Mouse (Mus musculus) neural tube, embryonic 13.5 days (tissue): ENCODE measurements around the gene Slc25a40. TPM values are rescaled to one million over a fixed set of nuclear protein-coding genes. Genes with fewer than 3 reads are reported as not detected.

Source experiments
- ATAC-seq: fragments of 200-750 bp; cut with Nextera tagmentation; 2 replicates; pipeline ENCODE4 v1.8.0; 2017; ENCODE audit warnings: low read depth, mild to moderate bottlenecking, moderate TSS enrichment, moderate library complexity
- H3K27ac ChIP-seq: fragments of 300-500 bp; sonication (generic); replicated peaks from 2 replicates; pipeline ENCODE4 v1.5.1; 2015; ENCODE audit warnings: moderate library complexity, mild to moderate bottlenecking, inconsistent platforms
- H3K27me3 ChIP-seq: fragments of 300-500 bp; sonication (generic); 2 replicates; pipeline ENCODE4 v1.6.1; 2015; ENCODE audit warnings: mild to moderate bottlenecking, inconsistent platforms
- H3K36me3 ChIP-seq: fragments of 300-500 bp; sonication (generic); 2 replicates; pipeline ENCODE4 v1.6.1; 2015; ENCODE audit warnings: mild to moderate bottlenecking, inconsistent platforms
- H3K4me1 ChIP-seq: fragments of 300-500 bp; sonication (generic); replicated peaks from 2 replicates; pipeline ENCODE4 v1.6.1; 2015; ENCODE audit warnings: inconsistent platforms
- H3K4me2 ChIP-seq: fragments of 300-500 bp; sonication (generic); 2 replicates; pipeline ENCODE4 v1.6.1; 2015; ENCODE audit warnings: inconsistent platforms, mild to moderate bottlenecking, moderate library complexity
- H3K4me3 ChIP-seq: fragments of 300-500 bp; sonication (generic); 2 replicates; pipeline ENCODE4 v1.5.1; 2015; ENCODE audit warnings: mild to moderate bottlenecking, inconsistent platforms
- H3K9ac ChIP-seq: fragments of 300-500 bp; sonication (generic); 2 replicates; pipeline ENCODE4 v1.6.1; 2015; ENCODE audit warnings: moderate library complexity, mild to moderate bottlenecking, inconsistent platforms
- H3K9me3 ChIP-seq: fragments of 300-500 bp; sonication (generic); 2 replicates; pipeline ENCODE4 v1.6.1; 2016; ENCODE audit warnings: inconsistent platforms
- WGBS: fragments of 180-500 bp; shearing (Covaris S2); methylation state at CpG from one replicate; pipeline ENCODE4 v1.1.7; 2015; 5-methylcytosine and 5-hydroxymethylcytosine counted together
- polyA plus RNA-seq: library from polyadenylated mRNA; unstranded; fragments of >200 nt; fragmentation: Nextera tagmentation; extraction: Ambion mirVana; gene quantifications from 2 replicates; pipeline ENCODE4 v1.2.1, GENCODE M21; 2015

Slc25a40 gene
- polyA plus RNA-seq, 1 experiment from 2014 or later = 7.6 TPM

- no peak overlapping the region for H3K27ac ChIP-seq
- no peaks in the 10 kb centered on the region for H3K27me3 ChIP-seq
- H3K36me3 ChIP-seq = peaks cover 7% of the 10 kb centered on the region; the same call in 1 of the 2 replicates
- H3K4me2 ChIP-seq = peak overlapping the region; percentile 87
- 13% methylated on average over 7 of the region's 7 CpGs for whole genome bisulfite sequencing
- peaks cover 23% of the 10 kb centered on the region for H3K4me1 ChIP-seq
- H3K9ac ChIP-seq = peak overlapping the region; percentile 80
- no peak for ATAC-seq
- H3K4me3 ChIP-seq = peak overlapping the region; percentile 86
- H3K9me3 ChIP-seq = no peaks in the 10 kb centered on the region
These were observed 1.5 kb downstream of the Slc25a40 start for GRCm38 (mm10) chr5:8424116-8424515.

GRCm38 (mm10) chr5:8425899-8426298 is 3.2 kb downstream of the Slc25a40 start:
- peaks cover 21% of the 10 kb centered on the region for H3K4me1 ChIP-seq
- H3K9me3 ChIP-seq = no peaks in the 10 kb centered on the region
- no peak overlapping the region for H3K27ac ChIP-seq
- WGBS = 82% methylated on average over 5 of the region's 5 CpGs
- no peak overlapping the region for H3K4me3 ChIP-seq
- peaks cover 4% of the 10 kb centered on the region; the same call in 1 of the 2 replicates for H3K36me3 ChIP-seq
- H3K4me2 ChIP-seq = no peak overlapping the region
- no peaks in the 10 kb centered on the region for H3K27me3 ChIP-seq
- no peak overlapping the region for H3K9ac ChIP-seq
- no peak for ATAC-seq

DNA sequence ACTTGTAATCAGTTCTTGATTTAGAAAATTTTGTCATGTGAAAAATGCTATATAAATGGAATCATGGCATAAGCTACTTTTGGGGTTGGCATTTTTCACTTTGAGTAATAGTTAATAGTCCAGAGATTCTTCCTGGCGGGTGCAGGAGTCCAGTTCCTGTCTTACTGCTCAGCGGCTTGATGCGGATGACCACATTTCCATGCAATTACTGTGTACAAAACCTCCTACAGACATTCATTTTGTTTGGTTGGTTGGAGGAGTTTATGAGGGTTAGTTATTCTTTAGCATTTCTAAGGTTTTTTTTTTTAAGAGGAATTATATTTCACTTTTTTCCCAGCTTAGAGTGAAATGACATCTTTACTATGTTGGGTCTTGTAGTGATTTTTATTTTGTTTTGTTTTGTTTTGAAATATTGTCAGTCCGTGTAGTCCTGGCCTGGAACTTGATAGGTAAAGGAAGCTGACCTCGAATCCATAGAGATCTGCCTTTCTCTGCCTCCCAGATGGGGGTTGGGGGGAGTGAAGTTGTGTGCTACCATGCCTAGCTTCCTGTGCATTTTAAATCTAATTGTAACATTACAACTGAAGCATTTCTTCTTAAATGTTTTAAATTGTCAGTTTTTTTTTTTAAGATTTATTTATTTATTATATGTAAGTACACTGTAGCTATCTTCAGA is 15.0 kb downstream of the Slc25a40 start:
- ATAC-seq = no peak
- WGBS = 95% methylated on average over 5 of the region's 5 CpGs
- no peak overlapping the region for H3K4me2 ChIP-seq
- H3K9ac ChIP-seq = no peak overlapping the region
- no peak overlapping the region for H3K27ac ChIP-seq
- no peak overlapping the region for H3K4me3 ChIP-seq
- 0 out of 2 replicates have a peak, but pooled peaks cover 7% of the 10 kb centered on the region for H3K36me3 ChIP-seq
- no peaks in the 10 kb centered on the region for H3K9me3 ChIP-seq
- H3K4me1 ChIP-seq = no peaks in the 10 kb centered on the region
- no peaks in the 10 kb centered on the region for H3K27me3 ChIP-seq

GRCm38 (mm10) chr5:8439095-8439494 is 16.4 kb downstream of the Slc25a40 start:
- Histone ChIP-seq H3K27me3 (no peaks in the 10 kb centered on the region), H3K4me3 (no peak overlapping the region), H3K4me2 (no peak overlapping the region), H3K36me3 (0 out of 2 replicates have a peak, but pooled peaks cover 4% of the 10 kb centered on the region), H3K27ac (no peak overlapping the region), H3K9ac (no peak overlapping the region), H3K4me1 (no peaks in the 10 kb centered on the region), H3K9me3 (no peaks in the 10 kb centered on the region)
- ATAC-seq = no peak
- 76% methylated on average over 2 of the region's 2 CpGs for WGBS

DNA sequence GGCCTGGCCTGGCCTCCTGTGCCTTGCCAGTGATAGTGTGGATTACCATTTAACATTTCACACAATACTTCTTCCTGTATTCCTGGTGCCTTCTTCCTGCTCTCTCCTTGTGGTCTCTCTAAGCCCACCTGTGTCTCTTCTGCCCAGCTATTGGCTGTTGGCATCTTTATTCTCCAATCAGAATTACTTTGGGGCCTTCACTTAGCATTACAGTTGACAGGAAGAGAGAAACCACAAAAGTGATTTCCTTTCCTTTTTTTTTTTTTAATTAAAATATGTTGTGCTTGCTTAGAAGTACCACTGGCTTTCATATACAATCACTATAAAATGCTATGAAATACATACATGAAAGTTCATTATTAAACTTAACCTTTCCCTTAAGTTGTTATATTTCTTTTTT is 32.9 kb downstream of the Slc25a40 start:
- Histone ChIP-seq H3K4me1 (no peaks in the 10 kb centered on the region), H3K4me3 (no peak overlapping the region)

GRCm38 (mm10) chr5:8456561-8456960 is 33.9 kb downstream of the Slc25a40 start:
- H3K4me1 ChIP-seq = no peaks in the 10 kb centered on the region
- H3K36me3 ChIP-seq = peaks cover 17% of the 10 kb centered on the region
- no peak for ATAC-seq
- H3K9me3 ChIP-seq = no peaks in the 10 kb centered on the region
- no peak overlapping the region for H3K9ac ChIP-seq
- no peak overlapping the region for H3K4me3 ChIP-seq
- H3K27ac ChIP-seq = no peak overlapping the region
- no peak overlapping the region for H3K4me2 ChIP-seq
- H3K27me3 ChIP-seq = no peaks in the 10 kb centered on the region
- WGBS = 95% methylated on average over 5 of the region's 5 CpGs

More for the DNA sequence above, 32.9 kb downstream of the Slc25a40 start:
- H3K36me3 ChIP-seq = peaks cover 17% of the 10 kb centered on the region
- no peak overlapping the region for H3K27ac ChIP-seq
- H3K9ac ChIP-seq = no peak overlapping the region
- no peaks in the 10 kb centered on the region for H3K9me3 ChIP-seq
- H3K4me2 ChIP-seq = no peak overlapping the region
- ATAC-seq = no peak
- no peaks in the 10 kb centered on the region for H3K27me3 ChIP-seq

DNA sequence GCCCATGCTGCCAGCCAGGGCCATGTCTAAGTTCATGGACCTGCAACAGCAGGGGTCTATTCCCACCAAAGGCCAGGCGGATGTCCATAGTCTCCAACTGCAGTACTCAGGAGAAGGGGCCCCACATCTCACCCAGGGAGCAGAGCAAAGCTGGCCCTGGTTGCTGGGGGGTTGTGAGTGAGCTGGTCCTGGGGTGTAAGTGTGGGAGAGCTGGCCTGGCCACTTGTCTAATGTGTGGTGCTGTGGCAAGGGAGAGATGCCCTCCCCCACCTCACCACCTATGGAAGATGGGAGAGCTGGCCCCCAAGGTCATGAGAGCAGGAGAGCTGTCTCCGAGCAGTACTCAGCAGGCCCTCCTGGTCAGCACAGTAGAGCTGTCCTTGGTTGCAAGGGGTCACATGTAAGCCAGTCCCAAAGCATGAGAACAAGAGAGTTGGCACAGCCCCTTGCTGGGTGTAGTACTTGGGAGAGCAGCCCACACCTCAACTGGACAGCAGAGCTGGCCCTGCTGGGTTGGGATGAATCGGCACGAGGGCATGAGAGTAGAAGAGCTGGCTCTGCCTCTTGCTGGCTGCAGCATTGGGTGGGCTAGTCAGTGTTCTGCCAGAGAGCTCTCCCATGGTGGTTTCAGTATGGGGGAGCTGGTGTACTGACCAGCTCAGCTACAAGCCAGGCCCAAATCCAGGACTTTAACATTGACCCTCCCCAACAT is 65.5 kb downstream of the Slc25a40 start:
- Histone ChIP-seq H3K9me3 (no peaks in the 10 kb centered on the region), H3K4me1 (0 out of 2 replicates have a peak, but pooled peaks cover 5% of the 10 kb centered on the region), H3K27me3 (no peaks in the 10 kb centered on the region), H3K36me3 (0 out of 2 replicates have a peak, but pooled peaks cover 3% of the 10 kb centered on the region), H3K27ac (0 out of 2 replicates have a peak overlapping the region, but pooled peaks have one; percentile 18), H3K9ac (no peak overlapping the region), H3K4me2 (no peak overlapping the region), H3K4me3 (no peak overlapping the region)
- ATAC-seq = peak; percentile 46
- 44% methylated on average over 4 of the region's 4 CpGs for WGBS

DNA sequence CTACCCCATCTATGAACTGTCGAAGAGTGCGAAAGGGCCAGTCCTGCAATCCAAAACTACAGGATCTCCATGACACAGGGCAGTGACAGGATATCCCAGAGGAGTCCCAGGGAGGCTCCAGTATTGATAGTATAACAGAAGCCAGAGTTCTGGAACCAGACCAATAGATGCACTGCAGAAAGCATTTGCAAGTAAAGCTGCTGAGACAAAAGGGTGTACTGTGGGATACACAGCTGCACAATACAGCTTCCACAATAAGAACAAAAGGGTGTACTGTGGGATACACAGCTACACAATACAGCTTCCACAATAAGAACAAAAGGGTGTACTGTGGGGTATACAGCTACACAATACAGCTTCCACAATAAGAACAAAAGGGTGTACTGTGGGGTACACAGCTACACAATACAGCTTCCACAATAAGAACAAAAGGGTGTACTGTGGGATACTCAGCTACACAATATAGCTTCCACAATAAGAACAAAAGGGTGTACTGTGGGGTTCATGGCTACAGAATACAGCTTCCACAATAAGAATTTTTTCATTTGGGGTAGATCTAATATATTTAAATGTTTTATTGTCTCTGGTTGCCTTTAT is 66.1 kb downstream of the Slc25a40 start:
- Histone ChIP-seq H3K4me1 (0 out of 2 replicates have a peak, but pooled peaks cover 5% of the 10 kb centered on the region), H3K9ac (no peak overlapping the region), H3K4me2 (no peak overlapping the region), H3K9me3 (no peaks in the 10 kb centered on the region), H3K4me3 (no peak overlapping the region), H3K27me3 (no peaks in the 10 kb centered on the region), H3K27ac (peak overlapping the region; percentile 18; the same call in 1 of the 2 replicates), H3K36me3 (peaks cover 5% of the 10 kb centered on the region; the same call in 1 of the 2 replicates)
- 0 out of 2 replicates have a peak, but pooled peaks have one; percentile 3 for ATAC-seq
- WGBS = 26% methylated on average over 2 of the region's 2 CpGs

DNA sequence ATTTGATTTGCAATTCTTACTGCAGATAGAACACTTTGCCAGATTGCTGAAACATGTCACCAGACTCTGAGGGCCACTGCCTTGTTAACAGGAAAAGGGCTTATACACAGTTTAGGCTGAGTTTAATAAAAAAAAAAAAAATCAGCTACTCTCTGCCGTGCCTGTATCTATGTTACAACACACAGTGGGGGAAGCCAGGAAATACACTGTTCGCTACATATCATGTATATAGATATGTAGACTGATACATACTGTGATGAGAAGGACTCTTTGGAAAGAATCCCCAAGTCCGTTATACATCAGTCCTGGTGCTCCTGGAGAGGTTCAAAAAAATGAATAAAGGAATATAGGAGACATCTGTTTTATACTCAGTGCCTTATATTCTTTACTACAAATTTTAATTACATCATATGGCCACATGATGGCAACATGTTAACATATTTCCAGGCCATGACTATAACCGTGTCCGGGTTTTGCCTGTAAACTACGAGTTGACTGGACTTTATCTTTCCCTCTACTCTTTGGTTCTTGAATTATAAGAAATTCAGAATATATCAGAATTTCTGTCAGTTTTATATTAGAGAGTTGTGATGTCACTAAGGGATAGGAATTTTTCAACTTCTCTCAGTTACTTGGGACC is 66.9 kb downstream of the Slc25a40 start:
- Histone ChIP-seq H3K27ac (no peak overlapping the region), H3K4me2 (no peak overlapping the region)
- peak; percentile 73; the same call in 1 of the 2 replicates for ATAC-seq

GRCm38 (mm10) chr5:8491778-8492177 is 69.1 kb downstream of the Slc25a40 start:
- no peaks in the 10 kb centered on the region for H3K27me3 ChIP-seq
- H3K27ac ChIP-seq = no peak overlapping the region
- H3K9ac ChIP-seq = no peak overlapping the region
- WGBS = 81% methylated on average over 4 of the region's 4 CpGs
- H3K4me2 ChIP-seq = no peak overlapping the region
- no peak overlapping the region for H3K4me3 ChIP-seq
- peaks cover 14% of the 10 kb centered on the region; the same call in 1 of the 2 replicates for H3K36me3 ChIP-seq
- no peak for ATAC-seq
- 0 out of 2 replicates have a peak, but pooled peaks cover 5% of the 10 kb centered on the region for H3K4me1 ChIP-seq
- H3K9me3 ChIP-seq = no peaks in the 10 kb centered on the region

More for the DNA sequence above, 66.9 kb downstream of the Slc25a40 start:
- no peaks in the 10 kb centered on the region for H3K27me3 ChIP-seq
- no peak overlapping the region for H3K9ac ChIP-seq
- no peaks in the 10 kb centered on the region for H3K9me3 ChIP-seq
- peaks cover 13% of the 10 kb centered on the region; the same call in 1 of the 2 replicates for H3K36me3 ChIP-seq
- H3K4me3 ChIP-seq = no peak overlapping the region
- 44% methylated on average over 6 of the region's 6 CpGs for WGBS
- H3K4me1 ChIP-seq = 0 out of 2 replicates have a peak, but pooled peaks cover 5% of the 10 kb centered on the region
